Mouse (Mus musculus) ES-E14 (cell line): Measurements from ENCODE around the gene Rnf182.

Experiments used
- CHD2 ChIP-seq: IDR thresholded peaks from 2 replicates; pipeline ENCODE4 v1.6.1; 2014; ENCODE audit warnings: mild to moderate bottlenecking, low read depth, low read length, inconsistent platforms
- MAFK ChIP-seq: IDR thresholded peaks from 2 replicates; pipeline ENCODE4 v1.6.1; 2014; ENCODE audit warnings: mild to moderate bottlenecking, low read depth, low read length, inconsistent platforms; ENCODE audit not compliant: insufficient read depth
- ZNF384 ChIP-seq: IDR thresholded peaks from 2 replicates; pipeline ENCODE4 v1.6.1; 2012; ENCODE audit warnings: low read depth, low read length, inconsistent platforms

DNA sequence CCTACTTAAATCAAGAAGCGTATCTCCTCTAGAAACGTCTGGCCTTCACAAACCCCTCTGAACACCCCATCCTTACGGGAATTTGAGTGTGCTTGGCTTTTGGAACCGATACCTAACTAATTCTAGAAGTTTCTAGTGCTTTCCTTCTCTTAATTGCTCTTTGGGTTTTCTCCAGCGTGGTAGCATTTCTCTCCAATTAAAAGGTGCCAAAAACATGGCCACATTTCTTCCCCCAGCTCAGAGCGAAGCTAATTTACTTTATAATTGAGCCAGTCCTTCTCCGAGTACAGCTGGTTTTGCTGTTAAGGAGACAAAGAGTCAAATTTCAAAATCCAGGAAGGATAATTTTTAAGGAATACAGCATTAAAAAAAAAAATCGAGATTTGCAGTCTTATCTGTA, 32.0 kb upstream of the Rnf182 start:
- TF ChIP-seq CHD2 (no peak), MAFK (no peak), ZNF384 (no peak)
